Mouse (Mus musculus): ENCODE measurements around the gene Itih2. TPM values are rescaled to one million over a fixed set of nuclear protein-coding genes. Genes with fewer than 3 reads are reported as not detected.

The Itih2 gene
- polyA plus RNA-seq (2014; fragmentation: Nextera tagmentation; extraction: Ambion mirVana): 3.4 and 4.1 TPM in 2 replicates

- DNase-seq (ENCODE audit: low spot score) (no peak), ATAC-seq (ENCODE audit: low FRiP score) (no peak)
- Histone ChIP-seq H3K4me3 (replicated peaks; ENCODE audit: low read length) (no peak within 1 kb of the TSS), H3K27ac (no peak within 1 kb of the TSS), H3K4me1 (replicated peaks; ENCODE audit: control insufficient read depth, insufficient read depth, low read length) (no peaks in the 10 kb centered on the region), H3K36me3 (replicated peaks; ENCODE audit: control insufficient read depth, insufficient read depth) (no peaks in the 10 kb centered on the region), H3K27me3 (ENCODE audit: control insufficient read depth, insufficient read depth, low read length) (no peaks in the 10 kb centered on the region), H3K9me3 (ENCODE audit: control insufficient read depth, low read length) (no peaks in the 10 kb centered on the region), H3K4me2 (replicated peaks) (no peak within 1 kb of the TSS), H3K9ac (no peak within 1 kb of the TSS)
- 94% methylated on average over 4 of the region's 4 CpGs for whole genome bisulfite sequencing
Observed at GRCm38 (mm10) chr2:10131296-10131695, at the start of gene Itih2. Gene Itih2, minus strand, starts transcription at chr2:10131396.

GRCm38 (mm10) chr2:10169991-10170390, 38.8 kb upstream of the Itih2 start:
- 92% methylated on average over 16 of the region's 16 CpGs for WGBS
- H3K4me2 ChIP-seq (replicated peaks): no peak overlapping the region
- no peaks in the 10 kb centered on the region for H3K9me3 ChIP-seq (ENCODE audit: control insufficient read depth, low read length)
- no peak overlapping the region for H3K4me3 ChIP-seq (replicated peaks; ENCODE audit: low read length)
- DNase-seq (ENCODE audit: low spot score): no peak
- no peak overlapping the region for H3K27ac ChIP-seq
- no peaks in the 10 kb centered on the region for H3K36me3 ChIP-seq (replicated peaks; ENCODE audit: control insufficient read depth, insufficient read depth)
- no peak overlapping the region for H3K9ac ChIP-seq
- no peaks in the 10 kb centered on the region for H3K4me1 ChIP-seq (replicated peaks; ENCODE audit: control insufficient read depth, insufficient read depth, low read length)
- H3K27me3 ChIP-seq (ENCODE audit: control insufficient read depth, insufficient read depth, low read length): no peaks in the 10 kb centered on the region
- no peak for ATAC-seq (ENCODE audit: low FRiP score)

- Histone ChIP-seq H3K9me3 (ENCODE audit: control insufficient read depth, low read length) (no peaks in the 10 kb centered on the region), H3K4me2 (replicated peaks) (no peak overlapping the region), H3K4me1 (replicated peaks; ENCODE audit: control insufficient read depth, insufficient read depth, low read length) (no peaks in the 10 kb centered on the region), H3K27ac (no peak overlapping the region), H3K9ac (no peak overlapping the region), H3K4me3 (replicated peaks; ENCODE audit: low read length) (no peak overlapping the region), H3K27me3 (ENCODE audit: control insufficient read depth, insufficient read depth, low read length) (no peaks in the 10 kb centered on the region), H3K36me3 (replicated peaks; ENCODE audit: control insufficient read depth, insufficient read depth) (no peaks in the 10 kb centered on the region)
- WGBS: 62% methylated on average over 8 of the region's 8 CpGs
- ATAC-seq (ENCODE audit: low FRiP score) (no peak), DNase-seq (ENCODE audit: low spot score) (no peak)
Observed at GRCm38 (mm10) chr2:10168016-10168415, 36.8 kb upstream of the Itih2 start.

- Histone ChIP-seq H3K9me3 (ENCODE audit: control insufficient read depth, low read length) (no peaks in the 10 kb centered on the region), H3K4me2 (replicated peaks) (no peak overlapping the region), H3K4me1 (replicated peaks; ENCODE audit: control insufficient read depth, insufficient read depth, low read length) (no peaks in the 10 kb centered on the region), H3K4me3 (replicated peaks; ENCODE audit: low read length) (no peak overlapping the region), H3K36me3 (replicated peaks; ENCODE audit: control insufficient read depth, insufficient read depth) (no peaks in the 10 kb centered on the region), H3K9ac (no peak overlapping the region), H3K27me3 (ENCODE audit: control insufficient read depth, insufficient read depth, low read length) (no peaks in the 10 kb centered on the region), H3K27ac (no peak overlapping the region)
- 92% methylated on average over 11 of the region's 11 CpGs for WGBS
- no peak for ATAC-seq (ENCODE audit: low FRiP score)
- DNase-seq (ENCODE audit: low spot score): no peak
Observed at GRCm38 (mm10) chr2:10167283-10167682, 36.1 kb upstream of the Itih2 start.

- no peak overlapping the region for H3K27ac ChIP-seq
- 76% methylated on average over 6 of the region's 6 CpGs for WGBS
- no peaks in the 10 kb centered on the region for H3K27me3 ChIP-seq (ENCODE audit: control insufficient read depth, insufficient read depth, low read length)
- DNase-seq (ENCODE audit: low spot score): no peak
- no peaks in the 10 kb centered on the region for H3K4me1 ChIP-seq (replicated peaks; ENCODE audit: control insufficient read depth, insufficient read depth, low read length)
- H3K9ac ChIP-seq: no peak overlapping the region
- ATAC-seq (ENCODE audit: low FRiP score): no peak
- no peaks in the 10 kb centered on the region for H3K9me3 ChIP-seq (ENCODE audit: control insufficient read depth, low read length)
- no peak overlapping the region for H3K4me2 ChIP-seq (replicated peaks)
- H3K4me3 ChIP-seq (replicated peaks; ENCODE audit: low read length): no peak overlapping the region
- H3K36me3 ChIP-seq (replicated peaks; ENCODE audit: control insufficient read depth, insufficient read depth): no peaks in the 10 kb centered on the region
Observed at GRCm38 (mm10) chr2:10166635-10167034, 35.4 kb upstream of the Itih2 start.

- H3K27ac ChIP-seq: no peak overlapping the region
- no peak for ATAC-seq (ENCODE audit: low FRiP score)
- no peaks in the 10 kb centered on the region for H3K4me1 ChIP-seq (replicated peaks; ENCODE audit: control insufficient read depth, insufficient read depth, low read length)
- H3K4me3 ChIP-seq (replicated peaks; ENCODE audit: low read length): no peak overlapping the region
- 86% methylated on average over 4 of the region's 4 CpGs for WGBS
- H3K27me3 ChIP-seq (ENCODE audit: control insufficient read depth, insufficient read depth, low read length): no peaks in the 10 kb centered on the region
- H3K36me3 ChIP-seq (replicated peaks; ENCODE audit: control insufficient read depth, insufficient read depth): no peaks in the 10 kb centered on the region
- H3K9ac ChIP-seq: no peak overlapping the region
- no peaks in the 10 kb centered on the region for H3K9me3 ChIP-seq (ENCODE audit: control insufficient read depth, low read length)
- no peak for DNase-seq (ENCODE audit: low spot score)
- H3K4me2 ChIP-seq (replicated peaks): no peak overlapping the region
Observed at GRCm38 (mm10) chr2:10162011-10162410, 30.8 kb upstream of the Itih2 start.

GRCm38 (mm10) chr2:10157184-10157583, 26.0 kb upstream of the Itih2 start:
- Histone ChIP-seq H3K36me3 (replicated peaks; ENCODE audit: control insufficient read depth, insufficient read depth) (no peaks in the 10 kb centered on the region), H3K9me3 (ENCODE audit: control insufficient read depth, low read length) (no peaks in the 10 kb centered on the region), H3K9ac (no peak overlapping the region), H3K4me3 (replicated peaks; ENCODE audit: low read length) (no peak overlapping the region), H3K4me2 (replicated peaks) (no peak overlapping the region), H3K4me1 (replicated peaks; ENCODE audit: control insufficient read depth, insufficient read depth, low read length) (peaks cover 6% of the 10 kb centered on the region), H3K27me3 (ENCODE audit: control insufficient read depth, insufficient read depth, low read length) (no peaks in the 10 kb centered on the region), H3K27ac (no peak overlapping the region)
- WGBS: 88% methylated on average over 10 of the region's 10 CpGs
- ATAC-seq (ENCODE audit: low FRiP score): no peak
- DNase-seq (ENCODE audit: low spot score): no peak

GRCm38 (mm10) chr2:10153201-10154075, 22.2 kb upstream of the Itih2 start, which contains the start of gene Itih5:
Gene Itih5, plus strand, starts transcription at chr2:10153571.
- Histone ChIP-seq H3K4me2 (replicated peaks) (peak within 1 kb of the TSS; percentile 82), H3K36me3 (replicated peaks; ENCODE audit: control insufficient read depth, insufficient read depth) (no peaks in the 10 kb centered on the region), H3K4me3 (replicated peaks; ENCODE audit: low read length) (peak within 1 kb of the TSS; percentile 36), H3K9me3 (ENCODE audit: control insufficient read depth, low read length) (no peaks in the 10 kb centered on the region), H3K27me3 (ENCODE audit: control insufficient read depth, insufficient read depth, low read length) (no peaks in the 10 kb centered on the region), H3K4me1 (replicated peaks; ENCODE audit: control insufficient read depth, insufficient read depth, low read length) (peaks cover 6% of the 10 kb centered on the region), H3K9ac (peak within 1 kb of the TSS; percentile 38; the same call in 1 of the 2 replicates), H3K27ac (no peak within 1 kb of the TSS)
- peak; percentile 59; the same call in 1 of the 2 replicates for ATAC-seq (ENCODE audit: low FRiP score)
- WGBS: 6% methylated on average over 27 of the region's 27 CpGs
- DNase-seq (ENCODE audit: low spot score): no peak

- no peak overlapping the region for H3K4me2 ChIP-seq (replicated peaks)
- no peaks in the 10 kb centered on the region for H3K27me3 ChIP-seq (ENCODE audit: control insufficient read depth, insufficient read depth, low read length)
- peaks cover 6% of the 10 kb centered on the region for H3K4me1 ChIP-seq (replicated peaks; ENCODE audit: control insufficient read depth, insufficient read depth, low read length)
- no peak overlapping the region for H3K4me3 ChIP-seq (replicated peaks; ENCODE audit: low read length)
- no peak overlapping the region for H3K9ac ChIP-seq
- ATAC-seq (ENCODE audit: low FRiP score) (no peak), DNase-seq (ENCODE audit: low spot score) (no peak)
- H3K9me3 ChIP-seq (ENCODE audit: control insufficient read depth, low read length): no peaks in the 10 kb centered on the region
- 85% methylated on average over 5 of the region's 5 CpGs for WGBS
- H3K36me3 ChIP-seq (replicated peaks; ENCODE audit: control insufficient read depth, insufficient read depth): no peaks in the 10 kb centered on the region
- no peak overlapping the region for H3K27ac ChIP-seq
Observed at GRCm38 (mm10) chr2:10152590-10152989, 21.4 kb upstream of the Itih2 start.
